Mouse (Mus musculus) hindbrain, embryonic 16.5 days (tissue): Measurements from ENCODE around the gene Cemip2. TPM values are rescaled to one million over a fixed set of nuclear protein-coding genes. Genes with fewer than 3 reads are reported as not detected.

Source experiments
- ATAC-seq: fragments of 200-750 bp; cut with Nextera tagmentation; 2 replicates; pipeline ENCODE4 v1.8.0; 2017; ENCODE audit warnings: moderate TSS enrichment, moderate library complexity
- H3K27ac ChIP-seq: fragments of 300-500 bp; sonication (generic); 2 replicates; pipeline ENCODE4 v1.5.1; 2014; ENCODE audit warnings: low read depth, mild to moderate bottlenecking, control low read depth, low read length, moderate library complexity
- H3K27me3 ChIP-seq: fragments of 300-500 bp; sonication (generic); replicated peaks from 2 replicates; pipeline ENCODE4 v1.6.1; 2014; ENCODE audit warnings: low read length; ENCODE audit not compliant: control insufficient read depth, insufficient read depth
- H3K36me3 ChIP-seq: fragments of 300-500 bp; sonication (generic); 2 replicates; pipeline ENCODE4 v1.6.1; 2014; ENCODE audit warnings: mild to moderate bottlenecking, low read length, moderate library complexity, mixed read lengths; ENCODE audit not compliant: control insufficient read depth, insufficient read depth
- H3K4me1 ChIP-seq: fragments of 300-500 bp; sonication (generic); 2 replicates; pipeline ENCODE4 v1.6.1; 2014; ENCODE audit warnings: low read depth, low read length; ENCODE audit not compliant: control insufficient read depth, insufficient read depth
- H3K4me2 ChIP-seq: fragments of 300-500 bp; sonication (generic); 2 replicates; pipeline ENCODE4 v1.6.1; 2014; ENCODE audit warnings: mild to moderate bottlenecking, low read length, control low read depth, moderate library complexity
- H3K4me3 ChIP-seq: fragments of 300-500 bp; sonication (generic); 2 replicates; pipeline ENCODE4 v1.5.1; 2014; ENCODE audit warnings: mild to moderate bottlenecking, low read length, control low read depth, moderate library complexity
- H3K9ac ChIP-seq: fragments of 300-500 bp; sonication (generic); 2 replicates; pipeline ENCODE4 v1.6.1; 2014; ENCODE audit warnings: low read depth, mild to moderate bottlenecking, control low read depth, low read length, moderate library complexity
- H3K9me3 ChIP-seq: fragments of 300-500 bp; sonication (generic); 2 replicates; pipeline ENCODE4 v1.6.1; 2014; ENCODE audit warnings: mild to moderate bottlenecking, low read length, moderate library complexity; ENCODE audit not compliant: control insufficient read depth
- WGBS: fragments of 180-500 bp; shearing (Covaris S2); extraction: QIAGEN DNeasy Blood & Tissue Kit; methylation state at CpG from one replicate; pipeline ENCODE4 v1.1.7; 2014; 5-methylcytosine and 5-hydroxymethylcytosine counted together
- polyA plus RNA-seq: library from polyadenylated mRNA; unstranded; fragments of >200 nt; fragmentation: Nextera tagmentation; extraction: Ambion mirVana; gene quantifications from 2 replicates; pipeline ENCODE4 v1.2.1, GENCODE M21; 2015

Gene Cemip2
- polyA plus RNA-seq, 1 experiment from 2014 or later = 15.4 TPM

- H3K9me3 ChIP-seq = no peaks in the 10 kb centered on the region
- H3K36me3 ChIP-seq = peaks cover 12% of the 10 kb centered on the region
Observed at GRCm38 (mm10) chr19:21798700-21799099, 20.6 kb downstream of the Cemip2 start.

DNA sequence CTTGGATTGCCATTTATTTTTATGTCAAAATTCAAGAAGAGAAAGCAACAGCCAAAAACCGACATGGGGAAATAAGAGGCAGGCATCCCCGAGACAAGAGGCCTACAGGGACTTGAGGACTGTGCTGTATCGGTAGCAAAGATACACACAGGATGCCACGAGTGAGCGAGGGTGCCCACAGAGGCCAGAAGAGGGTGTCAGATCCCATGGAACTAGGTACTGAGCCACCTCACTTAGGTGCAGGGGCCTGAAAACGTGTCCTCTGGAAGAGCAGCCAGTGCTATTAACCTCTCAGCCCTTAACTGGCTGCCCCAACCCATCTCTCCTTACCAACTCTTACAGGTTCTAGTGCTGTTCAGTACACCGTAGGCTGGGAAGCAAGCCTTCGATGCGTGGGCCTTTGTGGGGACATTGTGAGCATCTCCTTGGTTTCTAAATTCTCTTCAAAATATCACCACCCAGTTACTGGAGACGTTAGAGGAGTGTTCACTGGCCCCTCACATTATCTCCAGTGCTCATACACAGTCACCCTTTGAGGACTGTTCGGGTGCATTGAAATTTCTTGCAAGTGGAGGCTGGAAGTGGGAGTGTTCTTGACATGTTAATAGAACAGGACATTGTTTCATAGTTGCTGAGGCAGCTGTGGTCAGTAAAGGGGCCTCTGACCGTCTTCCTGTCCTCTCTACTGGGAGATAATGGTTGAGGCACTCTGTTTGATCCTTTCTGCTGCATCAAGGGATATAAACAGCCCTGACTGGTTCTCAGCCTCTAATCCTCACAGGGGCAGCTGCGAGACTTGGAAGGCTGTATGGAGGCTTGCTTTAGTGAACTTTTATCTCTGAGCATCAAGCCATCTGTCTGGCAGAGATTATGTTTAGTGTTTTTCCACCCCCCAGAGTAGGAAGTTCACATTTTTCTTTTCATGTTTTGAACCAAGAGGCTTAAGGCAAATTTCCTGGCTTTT, 21.6 kb downstream of the Cemip2 start:
- Histone ChIP-seq H3K4me1 (peaks cover 12% of the 10 kb centered on the region), H3K9me3 (no peaks in the 10 kb centered on the region), H3K9ac (no peak overlapping the region), H3K4me3 (no peak overlapping the region), H3K4me2 (no peak overlapping the region), H3K27me3 (no peaks in the 10 kb centered on the region), H3K27ac (peak overlapping the region; percentile 39; the same call in 1 of the 2 replicates), H3K36me3 (peaks cover 19% of the 10 kb centered on the region)
- WGBS = 66% methylated on average over 13 of the region's 13 CpGs
- ATAC-seq = peak; percentile 50

More at GRCm38 (mm10) chr19:21798700-21799099, 20.6 kb downstream of the Cemip2 start:
- no peak overlapping the region for H3K9ac ChIP-seq
- 42% methylated on average over 3 of the region's 3 CpGs for WGBS
- H3K4me1 ChIP-seq = peaks cover 12% of the 10 kb centered on the region
- H3K27me3 ChIP-seq = no peaks in the 10 kb centered on the region
- peak; percentile 69; the same call in 1 of the 2 replicates for ATAC-seq
- H3K27ac ChIP-seq = no peak overlapping the region
- H3K4me2 ChIP-seq = no peak overlapping the region
- no peak overlapping the region for H3K4me3 ChIP-seq

GRCm38 (mm10) chr19:21804488-21804887, 26.3 kb downstream of the Cemip2 start:
- ATAC-seq = no peak
- no peaks in the 10 kb centered on the region for H3K27me3 ChIP-seq
- H3K4me1 ChIP-seq = peaks cover 5% of the 10 kb centered on the region
- peaks cover 41% of the 10 kb centered on the region for H3K36me3 ChIP-seq
- H3K4me3 ChIP-seq = no peak overlapping the region
- no peak overlapping the region for H3K4me2 ChIP-seq
- no peak overlapping the region for H3K27ac ChIP-seq
- H3K9me3 ChIP-seq = no peaks in the 10 kb centered on the region
- 88% methylated on average over 8 of the region's 8 CpGs for WGBS
- H3K9ac ChIP-seq = no peak overlapping the region

- Histone ChIP-seq H3K4me3 (no peak overlapping the region), H3K27ac (no peak overlapping the region), H3K4me2 (no peak overlapping the region), H3K4me1 (no peaks in the 10 kb centered on the region), H3K9me3 (no peaks in the 10 kb centered on the region), H3K36me3 (peaks cover 42% of the 10 kb centered on the region), H3K27me3 (no peaks in the 10 kb centered on the region), H3K9ac (no peak overlapping the region)
- ATAC-seq = no peak
- 85% methylated on average over 3 of the region's 3 CpGs for WGBS
Observed at GRCm38 (mm10) chr19:21805305-21805704, 27.2 kb downstream of the Cemip2 start.

- 88% methylated on average over 5 of the region's 5 CpGs for WGBS
- Histone ChIP-seq H3K4me2 (no peak overlapping the region), H3K9me3 (no peaks in the 10 kb centered on the region), H3K27ac (no peak overlapping the region), H3K36me3 (peaks cover 40% of the 10 kb centered on the region), H3K9ac (no peak overlapping the region), H3K27me3 (no peaks in the 10 kb centered on the region), H3K4me1 (no peaks in the 10 kb centered on the region), H3K4me3 (no peak overlapping the region)
- no peak for ATAC-seq
Observed at GRCm38 (mm10) chr19:21810135-21810534, 32.0 kb downstream of the Cemip2 start.

- Histone ChIP-seq H3K9me3 (no peaks in the 10 kb centered on the region), H3K4me3 (no peak overlapping the region), H3K27ac (no peak overlapping the region), H3K4me2 (no peak overlapping the region), H3K9ac (no peak overlapping the region), H3K36me3 (peaks cover 35% of the 10 kb centered on the region), H3K4me1 (no peaks in the 10 kb centered on the region), H3K27me3 (no peaks in the 10 kb centered on the region)
- no peak for ATAC-seq
- 92% methylated on average over 13 of the region's 13 CpGs for WGBS
Observed at GRCm38 (mm10) chr19:21813560-21813959, 35.4 kb downstream of the Cemip2 start.

- peak; percentile 78; the same call in 1 of the 2 replicates for ATAC-seq
- Histone ChIP-seq H3K4me1 (no peaks in the 10 kb centered on the region), H3K9me3 (no peaks in the 10 kb centered on the region), H3K9ac (no peak overlapping the region), H3K27ac (no peak overlapping the region), H3K4me3 (no peak overlapping the region), H3K4me2 (no peak overlapping the region), H3K36me3 (peaks cover 30% of the 10 kb centered on the region), H3K27me3 (no peaks in the 10 kb centered on the region)
- 63% methylated on average over 8 of the region's 8 CpGs for WGBS
Observed at GRCm38 (mm10) chr19:21814433-21815020, 36.4 kb downstream of the Cemip2 start.

- Histone ChIP-seq H3K4me3 (no peak overlapping the region), H3K36me3 (peaks cover 29% of the 10 kb centered on the region), H3K9me3 (no peaks in the 10 kb centered on the region), H3K4me2 (no peak overlapping the region), H3K9ac (no peak overlapping the region), H3K27me3 (no peaks in the 10 kb centered on the region), H3K27ac (no peak overlapping the region), H3K4me1 (no peaks in the 10 kb centered on the region)
- WGBS = 89% methylated on average over 4 of the region's 4 CpGs
- no peak for ATAC-seq
Observed at GRCm38 (mm10) chr19:21816260-21816659, 38.1 kb downstream of the Cemip2 start.

DNA sequence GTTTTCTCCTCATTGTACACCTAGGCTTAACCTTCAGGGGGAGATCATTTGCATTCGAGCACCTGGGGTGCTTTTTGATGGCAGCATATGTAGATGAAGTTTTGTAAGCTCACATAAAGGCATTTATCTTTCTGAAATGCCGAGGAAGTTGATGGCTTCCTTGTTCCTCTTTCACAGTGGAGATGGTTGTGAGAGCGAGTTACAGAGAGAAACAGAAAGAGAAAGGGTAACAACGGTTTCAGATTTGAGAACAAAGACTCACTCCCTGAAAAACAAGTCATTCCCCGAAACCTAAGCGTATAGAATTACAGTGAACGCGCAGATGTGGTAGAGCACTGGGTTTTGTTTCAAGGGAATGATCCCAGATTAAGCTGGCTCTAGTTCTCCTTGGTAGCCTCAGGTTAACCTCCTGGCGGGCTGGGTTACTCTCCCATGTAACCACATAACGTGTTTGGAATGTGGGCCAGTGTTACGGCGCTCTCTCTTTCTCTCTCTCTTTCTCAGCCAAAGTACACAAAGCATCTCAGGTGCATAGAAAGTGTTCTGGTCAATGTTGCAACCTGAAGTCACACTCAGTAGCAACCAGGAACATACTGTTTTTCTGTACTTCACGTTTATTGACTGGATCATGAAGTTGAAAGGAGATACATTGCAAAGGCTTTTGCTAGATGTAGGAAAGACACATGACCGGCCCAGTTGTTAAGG, 40.0 kb downstream of the Cemip2 start:
- WGBS = 88% methylated on average over 14 of the region's 14 CpGs
- Histone ChIP-seq H3K4me3 (no peak overlapping the region), H3K9ac (no peak overlapping the region), H3K36me3 (peaks cover 16% of the 10 kb centered on the region), H3K9me3 (no peaks in the 10 kb centered on the region), H3K27ac (no peak overlapping the region), H3K4me2 (no peak overlapping the region), H3K27me3 (no peaks in the 10 kb centered on the region), H3K4me1 (no peaks in the 10 kb centered on the region)
- no peak for ATAC-seq
